Mouse (Mus musculus): ENCODE results near the gene Gm10024.
A peak's percentile ranks its signal among the peaks of the same experiment; 100 is the strongest.
"Not testable (repeated sequence)": the region's sequence is repeated elsewhere in the genome, so short reads cannot be mapped to it uniquely, and the experiment has no call there.

Gene Gm10024

DNA sequence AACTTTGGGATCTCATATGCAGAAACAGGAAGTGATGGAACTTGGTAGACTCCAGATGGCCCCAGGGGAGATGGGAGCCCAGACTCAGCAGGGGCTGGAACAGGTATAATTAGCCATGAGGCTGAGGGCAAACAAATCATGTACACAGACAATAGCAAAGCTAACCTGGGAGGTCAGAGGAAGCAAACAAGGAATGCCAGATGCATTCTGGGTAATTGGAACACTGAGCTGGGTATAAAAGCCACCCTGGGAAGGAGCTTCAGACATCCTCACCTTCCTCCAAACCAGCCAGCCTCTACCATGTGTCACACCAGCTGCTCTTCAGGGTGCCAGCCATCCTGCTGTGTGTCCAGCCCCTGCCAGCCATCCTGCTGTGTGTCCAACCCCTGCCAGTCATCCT is at the start of gene Gm10024:
Gene Gm10024, plus strand, starts transcription at position 301 of the 400 bp plus-strand sequence.
- DNase-seq = not testable (repeated sequence)

DNA sequence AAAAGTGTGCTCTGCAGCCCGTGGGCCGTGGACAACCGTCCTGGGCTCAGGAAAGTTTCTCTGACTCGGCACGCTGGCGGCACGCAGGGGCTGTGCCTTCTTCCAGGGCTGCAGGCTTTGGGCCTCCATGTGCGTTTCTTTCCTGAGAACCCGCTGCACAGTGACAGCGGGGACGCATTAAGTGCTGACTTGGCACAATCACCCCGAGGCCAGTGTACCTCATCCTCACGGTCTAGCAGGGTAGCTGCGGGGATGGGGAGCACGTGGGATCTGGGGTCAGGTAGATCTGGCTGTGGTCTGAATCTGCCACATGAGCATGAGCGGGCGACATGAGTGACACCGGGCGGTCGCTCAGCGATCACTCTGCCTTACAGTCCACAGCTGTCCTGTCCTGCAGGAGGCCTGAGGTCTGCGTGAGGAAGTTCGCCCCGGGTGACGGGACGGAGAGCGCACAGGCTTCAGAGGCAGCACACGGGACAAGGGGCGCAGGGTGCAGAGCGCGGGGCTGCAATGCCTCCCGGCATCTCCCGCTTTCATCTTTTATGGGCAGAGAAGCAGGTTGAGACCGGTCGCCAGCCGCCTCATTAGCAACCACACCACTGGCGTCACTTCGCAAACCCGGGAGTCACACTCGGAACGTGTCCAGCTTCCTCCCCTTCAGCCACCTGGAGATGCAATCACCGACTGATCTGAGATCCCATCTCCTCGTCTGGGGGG is 47.1 kb upstream of the Gm10024 start:
- DNase-seq = no peak

DNA sequence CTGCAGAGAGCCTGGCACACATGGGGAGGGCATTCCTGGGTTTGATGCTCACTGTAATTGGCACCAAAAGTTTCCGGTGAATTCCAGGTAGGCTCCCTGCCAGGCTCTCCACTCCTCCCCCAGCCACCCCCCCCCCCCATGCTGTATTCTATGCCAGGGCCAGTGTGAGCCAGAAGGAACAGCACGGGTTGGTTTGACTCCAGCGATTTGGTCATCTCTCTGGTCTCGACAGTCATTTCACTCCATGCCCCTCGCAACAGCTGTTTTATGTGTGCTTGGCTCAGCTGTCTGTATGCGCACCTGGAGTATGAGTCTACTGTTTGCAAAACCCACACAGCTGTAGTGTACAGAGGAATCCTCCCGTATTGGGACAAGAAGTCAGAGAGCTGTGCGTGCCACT is 44.9 kb upstream of the Gm10024 start:
- peak in 1 of 2 experiments; percentile 34 for DNase-seq

DNA sequence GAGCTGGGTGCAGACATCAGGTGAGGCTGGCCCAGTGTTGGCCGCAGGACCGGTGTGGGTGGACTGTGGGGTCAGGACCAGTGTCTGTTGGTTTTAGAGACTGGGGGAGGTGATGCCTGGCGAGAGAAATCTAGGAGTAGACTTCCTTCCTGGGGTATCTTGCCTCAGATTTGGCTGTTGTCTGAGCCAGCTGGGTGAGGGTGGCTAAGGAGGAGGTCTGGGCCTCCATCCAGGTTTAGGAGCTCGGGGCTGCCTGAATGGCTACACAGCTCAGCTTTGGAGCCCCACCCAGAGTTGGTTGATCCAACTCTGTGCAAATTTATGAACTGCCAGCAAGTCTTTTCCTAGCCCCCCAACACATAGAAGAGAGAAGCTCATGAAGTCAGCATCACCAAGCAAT is 43.9 kb upstream of the Gm10024 start:
- DNase-seq = no peak

DNA sequence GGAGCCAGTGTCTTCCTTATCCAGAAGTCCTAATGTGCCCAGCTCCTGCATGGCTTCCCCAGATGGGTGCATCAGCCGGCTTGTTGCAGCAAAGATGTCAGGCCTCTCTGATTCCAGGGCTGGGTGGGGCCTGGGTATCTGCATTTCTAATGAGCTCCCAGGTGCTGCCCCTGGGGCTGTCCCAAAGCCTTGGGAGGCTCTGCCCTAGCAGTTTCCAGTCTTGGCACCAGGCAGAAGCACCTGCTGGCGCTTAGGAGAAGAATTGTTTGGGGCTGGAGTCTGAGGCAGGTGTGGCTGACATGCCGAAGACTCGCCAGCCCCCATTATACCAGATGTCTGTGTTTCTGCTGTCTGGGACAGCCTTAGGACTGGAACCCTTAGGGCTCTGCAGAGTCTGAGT is 40.5 kb upstream of the Gm10024 start:
- DNase-seq = no peak

DNA sequence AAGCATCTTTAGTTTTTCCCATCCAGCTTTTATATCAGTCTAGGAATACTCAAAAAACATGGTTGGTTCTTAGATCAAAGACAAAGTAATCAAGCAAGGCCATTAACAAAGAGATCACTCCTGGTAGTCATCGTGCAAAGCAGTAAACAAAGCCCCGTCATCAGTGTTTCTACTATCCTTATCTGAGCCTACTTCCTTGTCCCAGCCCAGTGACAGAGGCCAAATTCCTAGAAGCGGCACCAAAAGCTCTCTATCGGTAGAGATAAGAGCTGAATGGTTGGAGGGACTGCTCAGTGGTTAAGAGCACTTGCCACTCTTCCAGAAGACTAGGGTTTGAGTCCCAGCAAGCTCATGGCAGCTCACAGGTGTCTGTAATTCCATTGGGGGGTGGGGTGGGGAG is 39.7 kb upstream of the Gm10024 start:
- DNase-seq = no peak

DNA sequence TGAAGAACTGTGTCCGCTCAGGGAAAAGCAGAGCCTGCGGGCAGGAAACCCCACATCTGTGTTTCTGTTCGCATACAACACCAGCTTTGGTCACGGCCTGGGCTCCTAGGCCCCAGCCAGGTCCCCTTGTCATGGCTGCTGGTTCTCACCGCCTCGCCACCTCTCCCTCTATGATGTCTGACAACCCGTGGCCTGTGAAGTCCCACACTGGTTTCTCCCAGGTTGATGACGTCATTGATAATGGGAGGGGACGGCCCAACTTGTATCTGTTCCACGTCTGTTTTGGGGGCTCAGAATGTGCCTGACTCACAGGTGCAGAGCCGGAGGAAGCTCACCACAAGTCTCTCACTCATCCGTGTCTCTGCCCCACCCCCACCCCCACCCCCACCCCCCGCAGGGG is 37.5 kb upstream of the Gm10024 start:
- DNase-seq = peak; percentile 43 to 70

DNA sequence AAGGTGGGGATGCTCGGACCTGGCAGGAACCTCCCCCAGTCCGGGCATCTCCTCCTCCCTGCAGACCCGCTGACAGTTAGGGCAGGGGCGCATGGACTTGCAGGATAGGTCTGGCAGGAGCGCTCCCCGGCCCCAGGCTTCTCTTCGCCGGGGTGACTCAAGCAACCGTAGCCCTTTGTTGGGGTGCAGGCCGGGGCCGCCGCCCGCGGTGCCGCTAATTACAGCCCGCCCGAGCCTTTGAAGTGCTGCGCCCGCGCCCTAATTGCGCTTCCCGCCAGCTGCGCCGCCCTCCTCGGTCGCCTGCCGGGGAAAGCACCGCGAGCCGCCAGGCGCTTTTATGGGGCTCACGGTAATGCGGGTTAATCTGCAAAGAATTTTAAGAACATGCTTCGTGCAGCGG is 33.7 kb upstream of the Gm10024 start:
- no peak for DNase-seq

DNA sequence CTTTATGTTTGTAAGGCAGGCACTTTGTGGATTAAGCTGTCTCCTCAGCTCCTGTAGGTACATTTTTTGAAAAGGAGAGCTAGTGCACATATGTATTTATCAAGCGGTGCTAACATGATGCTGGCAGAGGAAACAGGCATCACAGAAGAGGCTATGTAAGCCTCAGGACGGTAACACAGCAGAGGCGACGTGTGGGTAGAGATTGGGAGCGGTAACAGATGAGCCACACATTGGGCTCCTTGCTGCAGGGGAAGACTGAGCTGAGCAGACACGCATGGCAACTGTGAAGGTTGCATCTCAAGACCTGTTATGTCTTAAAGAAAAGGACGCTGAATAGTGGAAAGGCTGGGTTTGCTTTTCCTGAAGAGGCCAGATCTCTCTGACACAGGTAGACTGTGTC is 28.3 kb upstream of the Gm10024 start:
- DNase-seq = no peak

DNA sequence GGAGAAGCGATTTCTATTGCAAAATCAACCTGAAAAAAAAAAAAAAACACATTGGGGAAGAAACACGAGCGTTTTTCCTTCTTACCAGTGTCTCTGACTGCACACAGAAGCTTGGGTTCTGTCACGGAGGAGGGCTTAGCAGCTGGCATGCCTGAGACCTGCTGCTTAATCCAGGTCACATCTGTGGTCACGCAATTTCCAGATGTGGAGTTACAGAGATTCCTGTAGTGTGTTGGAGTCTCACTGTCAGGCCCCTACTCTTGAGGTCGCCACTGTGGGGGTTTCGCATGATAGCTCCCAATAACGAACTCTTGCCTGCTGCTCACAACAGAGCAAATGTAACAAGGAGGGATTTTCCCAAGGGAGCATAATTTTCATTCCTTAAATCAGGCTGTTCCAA is 27.1 kb upstream of the Gm10024 start:
- no peak for DNase-seq

DNA sequence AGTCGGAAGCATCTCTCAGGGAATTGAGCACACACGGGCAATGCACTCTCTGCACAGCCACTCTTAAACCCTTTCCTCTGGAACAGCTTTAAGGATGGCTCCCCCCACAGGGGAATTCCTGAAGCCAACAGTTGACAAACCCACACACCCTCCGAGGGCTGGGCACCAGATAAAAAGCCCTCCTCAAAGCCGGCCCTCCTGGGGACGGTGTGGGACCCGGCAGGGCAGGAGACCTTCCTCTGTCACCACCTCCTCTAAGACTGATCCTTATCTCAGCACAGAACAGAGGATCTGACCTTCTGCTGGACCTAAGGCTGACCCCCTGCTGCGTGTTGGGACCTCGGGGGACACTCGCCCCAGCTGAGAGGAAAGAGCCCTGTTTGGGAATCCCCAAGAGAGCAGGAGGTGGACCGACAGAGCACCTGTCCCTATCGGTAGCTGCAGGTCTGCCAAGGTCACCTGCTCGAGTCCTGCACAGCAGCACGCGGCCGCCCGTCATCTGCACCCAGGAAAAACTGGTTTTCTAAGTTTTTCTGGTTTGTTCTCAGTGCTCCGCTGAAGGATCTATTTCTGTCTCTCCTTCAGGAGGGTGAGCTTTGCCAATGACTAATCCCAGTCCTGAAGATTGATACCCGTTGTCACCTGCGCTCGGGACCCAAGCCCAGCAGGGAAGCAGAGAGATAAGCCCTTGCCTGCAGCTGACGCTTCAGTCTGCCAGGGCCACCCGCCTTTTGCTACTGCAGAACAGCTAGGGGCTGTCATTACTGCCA is 25.2 kb upstream of the Gm10024 start, which contains the start of gene Tspear:
Gene Tspear, plus strand, starts transcription at position 675 of the 770 bp plus-strand sequence.
- no peak for DNase-seq

DNA sequence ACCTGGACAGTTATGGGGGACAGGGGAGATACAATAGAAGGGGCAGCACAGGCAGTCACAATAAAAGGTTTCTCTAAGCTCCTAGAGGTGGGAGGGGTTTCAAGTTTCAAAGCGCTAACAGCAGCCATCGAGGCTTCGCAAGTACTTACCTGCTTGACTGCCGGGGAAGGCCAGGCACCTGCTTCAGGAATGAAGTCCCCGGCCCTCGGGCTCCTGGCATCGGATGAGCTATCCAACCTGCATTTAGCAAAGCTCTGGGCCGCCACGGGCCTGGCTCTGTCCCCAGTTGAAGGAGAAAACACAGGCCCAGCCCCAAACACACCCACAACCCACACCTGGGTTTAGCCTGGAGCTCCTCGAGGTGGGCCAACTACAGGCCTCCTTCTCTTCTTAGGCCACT is 24.2 kb upstream of the Gm10024 start:
- no peak for DNase-seq

DNA sequence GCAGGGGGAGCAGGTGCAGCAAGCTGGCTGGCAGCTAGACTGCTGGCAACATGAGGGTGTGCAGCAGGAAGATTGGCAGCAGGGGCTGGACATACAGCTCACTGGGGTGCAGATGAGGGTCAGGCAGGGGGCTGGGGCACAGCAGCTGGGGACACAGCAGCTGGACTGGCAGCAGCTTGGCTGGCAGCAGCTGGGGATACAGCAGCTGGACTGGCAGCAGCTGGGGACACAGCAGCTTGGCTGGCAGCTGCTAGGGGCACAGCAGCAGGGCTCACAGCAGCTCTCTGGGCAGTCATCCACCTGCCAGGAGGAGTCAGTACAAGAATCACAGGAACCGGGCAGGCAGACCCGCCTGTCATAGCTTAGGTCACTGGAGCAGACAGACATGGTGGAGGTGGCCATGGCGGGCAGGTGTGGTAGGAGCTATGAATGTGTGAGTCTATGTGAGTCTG is 20.9 kb upstream of the Gm10024 start, which contains the start of gene Gm19402:
Gene Gm19402, minus strand, starts transcription at position 402 of the 452 bp plus-strand sequence.
- DNase-seq = not testable (repeated sequence)

DNA sequence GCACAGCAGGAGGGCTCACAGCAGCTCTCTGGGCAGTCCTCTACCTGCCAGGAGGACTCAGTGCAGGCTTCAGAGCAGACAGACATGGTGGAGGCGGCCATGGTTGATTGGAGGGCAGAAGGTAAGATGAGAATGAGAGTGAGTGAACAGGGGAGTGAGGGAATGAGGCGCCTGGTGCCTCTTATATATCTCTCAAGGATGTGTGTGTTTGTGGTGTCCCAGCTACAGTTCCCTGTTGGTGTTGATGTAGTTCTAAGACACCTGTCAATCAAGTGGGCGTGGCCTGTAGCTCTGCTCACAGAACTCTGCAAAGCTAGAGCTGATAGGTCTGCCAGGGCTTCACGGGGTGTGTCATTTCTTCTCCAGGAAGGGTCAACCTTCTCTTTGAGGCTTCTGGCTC is 14.1 kb upstream of the Gm10024 start, which contains the start of gene Gm9508:
Gene Gm9508, minus strand, starts transcription at position 101 of the 400 bp plus-strand sequence.
- DNase-seq = no peak

DNA sequence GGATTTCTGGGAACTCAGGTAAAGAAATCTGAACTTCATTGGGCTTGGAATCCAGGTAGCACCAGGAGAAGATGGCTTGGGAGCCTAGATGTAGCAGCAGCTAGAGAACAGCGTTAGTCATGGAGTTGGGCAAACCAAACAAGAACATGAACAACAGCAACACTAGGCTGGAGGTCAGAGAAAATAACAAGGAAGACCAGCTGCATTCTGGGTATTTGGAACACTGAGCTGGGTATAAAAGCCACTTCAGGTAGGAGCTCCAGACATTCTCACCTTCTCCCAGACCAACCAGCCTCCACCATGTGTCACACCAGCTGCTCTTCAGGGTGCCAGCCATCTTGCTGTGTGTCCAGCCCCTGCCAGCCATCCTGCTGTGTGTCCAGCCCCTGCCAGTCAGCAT is 4.9 kb upstream of the Gm10024 start, which contains the start of gene Gm10272:
Gene Gm10272, plus strand, starts transcription at position 301 of the 400 bp plus-strand sequence.
- no peak for DNase-seq

DNA sequence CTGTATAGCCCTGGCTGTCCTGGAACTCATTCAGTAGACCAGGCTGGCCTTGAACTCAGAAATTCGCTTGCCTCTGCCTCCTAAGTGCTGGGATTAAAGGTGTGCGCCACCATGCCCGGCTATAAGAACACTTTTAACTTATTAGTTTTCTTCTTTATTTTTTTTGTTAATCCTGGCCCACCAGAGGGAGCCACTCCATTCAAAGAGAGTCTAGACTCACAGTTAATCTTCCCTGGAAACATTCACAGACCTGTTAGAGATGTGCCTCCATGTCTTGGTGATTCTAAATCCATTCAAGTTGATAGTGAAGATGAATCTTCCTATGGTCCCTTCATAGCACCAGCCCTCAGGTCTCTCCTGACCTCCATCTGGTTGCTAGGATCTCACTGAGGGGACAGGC is 1.4 kb upstream of the Gm10024 start:
- no peak for DNase-seq

DNA sequence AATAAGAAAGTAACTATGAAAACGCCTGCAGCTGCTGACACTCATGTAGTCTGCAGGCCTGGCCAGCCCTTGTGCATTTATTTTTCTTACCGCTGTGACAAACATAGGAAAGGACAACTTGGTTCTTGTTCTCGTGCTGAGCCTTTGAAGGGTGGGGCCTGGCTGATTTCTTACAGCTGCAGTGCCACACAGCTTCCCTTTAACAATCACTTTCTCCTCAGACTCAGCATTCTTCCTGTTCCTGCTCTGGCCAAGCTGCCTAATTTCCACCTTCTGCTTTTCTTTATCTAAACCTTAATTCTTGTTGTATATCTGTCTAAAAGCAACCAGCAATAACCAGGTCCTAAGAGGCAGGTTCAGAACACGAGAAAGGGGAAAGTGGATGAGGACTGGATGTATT is 2.5 kb downstream of the Gm10024 start:
- no peak for DNase-seq

DNA sequence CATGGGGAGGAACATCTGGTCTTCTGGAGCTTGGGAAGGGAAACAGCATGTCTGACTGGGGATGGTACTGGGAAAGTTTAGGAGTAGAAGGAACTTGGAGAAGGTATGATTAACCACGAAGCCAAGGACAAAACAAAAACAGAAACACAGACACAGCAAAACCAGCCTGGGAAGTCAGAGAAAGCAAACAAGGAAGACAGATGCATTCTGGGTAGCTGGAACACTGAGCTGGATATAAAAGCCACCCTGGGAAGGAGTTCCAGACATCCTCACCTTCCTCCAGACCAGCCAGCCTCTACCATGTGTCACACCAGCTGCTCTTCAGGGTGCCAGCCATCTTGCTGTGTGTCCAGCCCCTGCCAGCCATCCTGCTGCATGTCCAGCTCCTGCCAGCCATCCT is 4.2 kb downstream of the Gm10024 start, which contains the start of gene Gm10142:
Gene Gm10142, plus strand, starts transcription at position 301 of the 400 bp plus-strand sequence.
- no peak for DNase-seq

DNA sequence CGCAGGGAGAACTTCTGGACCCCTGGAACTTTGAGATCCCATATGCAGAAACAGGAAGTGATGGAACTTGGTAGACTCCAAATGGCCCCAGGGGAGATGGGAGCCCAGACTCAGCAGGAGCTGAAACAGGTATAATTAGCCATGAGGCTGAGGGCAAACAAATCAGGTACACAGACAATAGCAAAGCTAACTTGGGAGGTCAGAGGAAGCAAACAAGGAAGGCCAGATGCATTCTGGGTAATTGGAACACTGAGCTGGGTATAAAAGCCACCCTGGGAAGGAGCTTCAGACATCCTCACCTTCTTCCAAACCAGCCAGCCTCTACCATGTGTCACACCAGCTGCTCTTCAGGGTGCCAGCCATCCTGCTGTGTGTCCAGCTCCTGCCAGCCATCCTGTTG is 9.0 kb downstream of the Gm10024 start, which contains the start of gene Krtap12-1:
Gene Krtap12-1, plus strand, starts transcription at position 301 of the 400 bp plus-strand sequence.
- not testable (repeated sequence) for DNase-seq

DNA sequence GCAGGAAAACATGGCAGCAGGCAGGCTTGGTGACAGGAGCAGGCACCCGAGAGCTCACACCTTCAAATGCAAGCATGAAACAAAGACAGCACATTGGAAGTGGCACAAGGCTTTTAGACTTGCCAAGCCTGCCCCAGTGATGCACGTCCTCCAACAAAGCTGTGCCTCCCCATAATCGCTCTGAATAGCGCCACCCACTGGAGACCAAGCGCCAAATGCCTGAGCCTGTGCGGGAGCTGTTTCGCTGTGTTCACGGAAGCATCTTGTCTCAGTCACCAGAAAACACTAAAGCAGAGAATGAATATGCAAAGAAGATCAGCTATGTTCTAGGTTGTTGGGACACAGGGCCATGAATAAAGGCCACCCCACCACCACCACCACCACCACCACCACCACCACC is 13.6 kb downstream of the Gm10024 start:
- no peak for DNase-seq

DNA sequence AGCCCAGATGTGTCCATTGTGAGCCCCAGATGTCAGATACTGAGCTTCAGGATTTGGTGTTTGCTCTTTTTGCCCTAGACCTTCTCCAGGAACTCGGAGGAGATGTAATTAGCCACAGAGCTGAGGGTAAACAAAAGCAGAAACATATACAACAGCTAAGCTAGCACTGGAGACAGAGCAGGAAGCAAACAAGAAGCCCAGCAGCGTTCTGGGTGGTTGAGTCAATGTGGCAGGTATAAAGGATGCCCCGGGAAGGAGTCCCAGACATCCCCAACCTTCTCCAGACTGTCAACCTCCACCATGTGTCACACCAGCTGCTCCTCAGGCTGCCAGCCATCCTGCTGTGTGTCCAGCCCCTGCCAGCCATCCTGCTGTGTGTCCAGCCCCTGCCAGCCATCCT is 14.9 kb downstream of the Gm10024 start, which contains the start of gene Gm10100:
Gene Gm10100, plus strand, starts transcription at position 301 of the 400 bp plus-strand sequence.
- DNase-seq = no peak

DNA sequence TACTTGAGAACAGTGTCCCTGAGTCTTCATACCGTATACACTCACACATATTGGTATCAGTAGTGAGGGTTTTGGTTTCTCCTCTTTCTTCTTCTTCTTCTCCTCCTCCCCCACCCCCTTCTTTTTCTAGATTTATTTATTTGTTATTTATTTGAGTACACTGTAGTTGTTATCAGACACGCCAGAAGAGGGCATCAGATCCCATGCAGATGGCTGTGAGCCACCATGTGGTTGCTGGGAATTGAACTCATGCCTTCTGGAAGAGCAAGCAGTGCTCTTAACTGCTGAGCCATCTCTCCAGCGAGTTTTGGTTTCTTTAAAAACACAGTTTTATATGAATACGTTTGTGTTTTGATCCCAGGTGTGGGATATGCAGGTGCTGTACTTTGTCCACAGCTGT is 17.0 kb downstream of the Gm10024 start:
- DNase-seq = no peak

DNA sequence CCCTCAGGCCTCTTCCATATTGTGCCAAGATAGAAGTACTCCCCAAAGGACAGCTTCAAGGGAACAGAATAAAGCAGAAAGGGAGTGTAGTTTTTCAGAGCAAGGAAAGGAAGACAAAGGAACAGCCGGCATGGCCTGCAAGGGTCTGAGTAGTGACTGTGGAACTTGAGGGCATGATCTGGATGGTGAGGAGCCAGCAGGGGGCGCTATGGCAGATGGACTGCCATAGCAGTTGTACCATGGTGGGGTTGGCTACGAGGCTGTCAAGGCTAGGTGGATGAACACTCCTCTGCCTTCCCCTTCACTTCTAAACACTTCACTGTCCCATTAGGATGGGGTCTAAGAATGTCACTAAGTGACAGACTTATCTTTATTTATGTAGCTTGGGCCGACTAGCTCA is 18.0 kb downstream of the Gm10024 start:
- no peak for DNase-seq

DNA sequence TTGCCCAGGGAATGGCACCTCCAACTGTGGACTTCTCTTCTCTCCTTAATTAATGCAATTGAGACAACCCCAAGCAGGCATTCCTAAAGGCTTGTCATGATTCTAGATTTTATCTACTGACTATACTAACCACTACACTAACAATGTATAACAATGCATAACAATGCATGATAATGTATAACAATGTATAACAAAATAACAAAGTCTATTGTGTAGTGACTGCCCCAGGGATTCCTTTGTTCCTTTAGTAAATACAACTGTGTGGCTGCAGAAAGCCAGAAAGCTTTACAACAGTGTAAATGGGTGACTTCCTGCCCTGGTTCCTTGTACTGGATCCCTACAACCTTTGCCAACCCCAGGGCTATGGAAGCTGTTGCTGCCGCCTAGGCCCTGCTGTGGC is 24.7 kb downstream of the Gm10024 start:
- no peak for DNase-seq

Data from thymus, adult 18-20 months (tissue).